Mouse (Mus musculus): ENCODE data around the gene Pcp2. TPM values are rescaled to one million over a fixed set of nuclear protein-coding genes. Genes with fewer than 3 reads are reported as not detected.
A peak's percentile ranks its signal among the peaks of the same experiment; 100 is the strongest.

The Pcp2 gene
- not detected for total RNA-seq (2021)

DNA sequence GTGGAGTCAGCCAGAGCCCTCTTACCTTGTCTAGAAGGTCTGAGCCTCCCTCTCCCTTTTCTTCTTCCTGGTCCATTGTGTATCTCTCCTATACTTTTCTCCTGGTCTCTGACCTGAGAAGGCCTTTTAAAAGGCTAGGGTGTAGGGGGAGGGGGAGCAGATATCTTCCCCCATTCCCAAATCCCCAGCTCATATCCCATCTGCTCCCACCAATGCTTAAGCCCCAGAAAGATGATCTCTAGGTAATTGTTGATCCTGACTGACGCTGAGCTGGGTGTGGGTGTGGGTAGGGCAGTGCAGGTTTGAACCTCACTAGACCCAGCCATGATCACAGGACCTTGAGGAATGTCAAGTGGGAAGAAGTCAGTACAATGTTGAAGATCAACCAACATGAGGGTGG, at the start of gene Pcp2:
Gene Pcp2, minus strand, starts transcription at position 101 of the 400 bp plus-strand sequence.
- intact Hi-C loops (cut with DNase I): loop anchor here (10.0 kb wide), 1 partner anchor 629 kb away; the partner anchor contains the start of genes Ctxn1 and Snapc2
- DNase-seq: no peak

DNA sequence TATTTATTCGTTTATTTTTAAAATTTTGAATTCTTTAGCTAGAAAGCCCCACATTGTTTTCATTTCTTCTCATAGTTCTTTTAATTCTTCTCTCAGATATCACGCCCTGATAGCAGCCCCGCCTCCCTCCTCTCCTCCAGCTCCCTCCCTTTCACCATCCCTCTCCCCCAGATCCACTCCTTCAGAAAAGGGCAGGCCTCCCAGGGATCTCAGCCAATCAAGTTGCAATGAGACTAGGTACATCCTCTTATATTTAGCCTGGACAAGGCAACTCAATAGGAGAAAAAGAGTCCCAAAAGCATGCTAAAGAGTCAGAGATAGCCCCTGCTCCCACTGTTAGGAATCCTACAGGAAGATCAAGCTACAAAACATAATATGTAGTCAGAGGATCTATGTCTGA, 49.3 kb upstream of the Pcp2 start:
- no peak for DNase-seq
- intact Hi-C loops (cut with DNase I): loop anchor here (5.0 to 10.0 kb wide), 2 partner anchors 212 to 320 kb away; partner anchors contain the start of gene A430078G23Rik

DNA sequence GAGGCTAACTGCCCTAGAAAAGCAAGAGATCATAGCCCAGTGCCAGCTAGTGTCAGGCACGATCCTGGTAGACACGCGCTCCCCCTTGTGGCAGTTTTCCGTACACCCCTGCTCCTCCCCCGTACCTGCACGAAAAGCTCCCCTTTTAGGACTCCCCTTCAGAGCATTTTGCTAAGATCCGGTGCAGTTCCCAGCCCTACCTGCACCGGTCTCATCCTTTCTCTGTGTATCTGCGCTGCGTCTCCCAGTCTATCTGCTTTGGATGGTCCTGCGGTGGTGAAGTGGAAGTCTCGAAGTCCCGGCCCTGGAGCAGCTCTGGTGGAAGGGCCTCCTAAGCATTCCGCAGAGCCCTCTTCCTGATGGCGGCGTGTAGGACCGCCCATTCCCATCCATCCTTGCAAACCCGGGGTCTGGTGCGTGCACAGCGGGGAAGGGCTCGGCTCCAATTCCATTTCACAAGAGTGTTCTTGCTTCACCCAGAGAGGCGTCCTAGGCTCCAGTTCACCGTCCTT, 46.7 kb upstream of the Pcp2 start, which contains the start of gene Fcor:
Gene Fcor, minus strand, starts transcription at position 383 of the 512 bp plus-strand sequence.
- DNase-seq: peak; percentile 80 to 86
- intact Hi-C loops (cut with DNase I): loop anchor here (1.0 to 10.0 kb wide), 4 partner anchors 43 to 317 kb away; partner anchors contain the start of gene A430078G23Rik

DNA sequence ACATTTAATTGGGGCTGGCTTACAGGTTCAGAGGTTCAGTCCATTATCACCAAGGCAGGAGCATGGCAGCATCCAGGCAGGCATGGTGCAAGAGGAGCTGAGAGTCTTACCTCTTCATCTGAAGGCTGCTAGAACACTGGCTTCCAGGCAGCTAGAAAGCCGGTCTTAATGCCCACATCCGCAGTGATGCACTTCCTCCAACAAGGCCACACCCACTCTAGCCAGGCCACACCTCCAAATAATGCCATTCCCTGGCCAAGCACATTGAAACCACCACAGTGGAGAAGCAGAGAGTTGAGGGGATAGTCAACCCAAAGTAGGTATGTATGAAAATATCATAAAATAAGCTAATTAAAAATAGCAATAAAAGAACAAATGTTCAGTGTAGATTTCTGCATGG, 45.0 kb upstream of the Pcp2 start:
- DNase-seq: no peak
- intact Hi-C loops (cut with DNase I): loop anchor here (5.0 to 10.0 kb wide), 2 partner anchors 208 to 316 kb away; partner anchors contain the start of gene A430078G23Rik

DNA sequence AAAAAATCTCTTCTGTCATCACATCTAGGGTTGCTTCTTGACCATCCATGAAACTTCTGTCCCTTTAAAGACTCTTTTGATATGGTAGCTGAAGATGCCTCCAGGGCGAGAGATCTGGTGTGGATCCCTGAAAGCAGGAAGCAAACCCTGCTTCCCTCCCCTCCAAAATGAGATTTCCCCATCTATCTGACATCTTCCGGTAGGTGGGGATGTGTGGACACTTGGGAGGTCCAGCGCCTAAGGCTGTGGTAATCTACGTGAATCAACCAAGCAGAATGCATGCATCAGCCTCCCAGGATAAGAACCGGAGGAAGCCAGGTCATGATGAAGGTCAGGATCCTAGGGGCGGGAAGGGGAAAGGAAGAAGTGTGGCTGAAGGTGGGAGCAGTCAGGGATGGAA, 40.2 kb upstream of the Pcp2 start, which contains the start of gene Mcemp1:
Gene Mcemp1, plus strand, starts transcription at position 248 of the 400 bp plus-strand sequence.
- DNase-seq: no peak
- intact Hi-C loops (cut with DNase I): no loop called here

DNA sequence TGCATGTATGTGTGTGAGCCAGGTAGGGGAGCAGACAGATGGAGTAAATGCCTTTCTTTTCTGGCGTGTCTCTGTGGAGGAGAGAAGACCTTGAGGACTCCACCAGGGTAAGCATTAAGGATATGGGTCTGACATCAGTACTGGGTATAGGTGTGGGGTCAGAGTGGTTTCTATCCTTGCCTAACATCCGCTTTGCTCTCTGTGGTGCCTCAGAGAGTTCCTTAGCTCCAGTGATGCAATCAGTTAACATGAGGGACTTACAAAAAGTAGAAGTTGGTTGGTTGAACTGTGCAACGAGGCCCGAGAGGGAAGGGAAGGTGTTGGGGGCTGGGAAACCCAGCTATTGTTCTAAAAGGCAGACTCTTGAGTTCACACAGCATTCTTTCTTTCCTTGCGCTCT, 39.1 kb upstream of the Pcp2 start:
- intact Hi-C loops (cut with DNase I): no loop called here
- no peak for DNase-seq

DNA sequence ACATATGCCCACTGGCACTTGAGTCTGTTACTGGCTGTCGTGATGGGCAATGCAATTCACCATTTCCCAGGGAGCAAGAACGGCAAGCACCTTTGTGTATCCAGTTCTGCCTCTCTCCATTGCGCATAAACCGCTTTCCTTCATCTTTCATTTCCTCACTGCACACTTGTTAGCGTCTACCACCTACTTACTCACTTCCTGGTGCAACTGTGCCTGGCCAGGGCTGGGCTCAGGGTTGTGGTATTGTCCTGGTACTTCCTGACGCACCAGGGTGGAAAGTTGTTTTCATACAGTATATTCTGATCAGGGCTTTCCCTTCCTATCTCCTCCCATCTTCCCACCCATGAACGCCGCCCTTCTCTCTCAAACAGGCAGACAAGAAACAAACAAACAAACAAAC, 35.5 kb upstream of the Pcp2 start:
- intact Hi-C loops (cut with DNase I): no loop called here
- DNase-seq: no peak

DNA sequence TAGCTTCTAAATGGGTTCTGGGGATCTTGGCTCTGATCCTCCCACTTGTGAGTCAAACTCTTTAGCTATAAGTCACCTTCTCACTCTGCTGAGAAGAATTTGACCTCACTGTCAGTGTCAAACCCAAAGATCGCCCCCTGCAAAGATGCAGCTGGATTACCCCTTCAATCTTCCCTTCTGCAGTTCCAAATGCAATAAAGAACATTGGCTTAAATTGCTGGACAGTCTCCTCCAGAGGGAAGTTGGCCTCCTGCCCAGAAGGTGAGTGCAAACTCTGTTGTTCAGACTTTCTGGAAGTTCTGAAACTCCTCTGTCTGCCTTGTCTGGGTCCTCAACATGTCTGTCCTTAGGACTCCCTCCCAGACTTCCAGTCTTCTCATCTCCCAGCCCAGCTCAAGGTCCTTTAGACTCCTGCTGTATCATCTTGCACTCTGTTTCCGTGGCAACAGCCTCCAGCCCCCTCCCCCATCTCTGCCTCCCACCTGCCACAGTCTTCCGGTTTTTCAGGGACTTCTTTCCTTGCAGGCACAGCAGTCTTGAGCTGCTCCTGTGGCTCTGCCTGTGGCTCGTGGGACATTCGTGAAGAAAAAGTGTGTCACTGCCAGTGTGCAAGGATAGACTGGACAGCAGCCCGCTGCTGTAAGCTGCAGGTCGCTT, 31.5 kb upstream of the Pcp2 start:
- intact Hi-C loops (cut with DNase I): no loop called here
- no peak for DNase-seq

DNA sequence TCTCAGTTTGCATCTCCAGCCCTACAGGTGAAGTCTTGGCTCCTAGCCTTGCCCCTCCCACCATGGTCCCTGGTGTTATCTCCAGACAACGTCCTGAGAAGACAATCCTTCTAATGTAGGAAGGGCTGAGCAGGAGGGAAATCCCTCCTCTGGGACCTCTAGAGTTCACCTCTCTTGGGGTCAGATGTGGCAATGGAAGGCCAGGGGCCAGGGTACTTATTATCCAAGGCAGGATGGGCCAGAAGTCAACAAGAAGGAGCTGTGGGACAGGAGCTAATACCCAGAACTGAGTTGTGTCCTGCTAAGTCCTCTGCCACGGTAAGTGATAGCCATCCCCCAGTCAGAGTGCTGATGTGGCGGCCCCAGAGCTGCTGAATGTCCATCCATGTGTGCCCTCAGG, 30.2 kb upstream of the Pcp2 start, which contains the start of gene Retn:
Gene Retn, plus strand, starts transcription at position 245 of the 400 bp plus-strand sequence.
- no peak for DNase-seq

DNA sequence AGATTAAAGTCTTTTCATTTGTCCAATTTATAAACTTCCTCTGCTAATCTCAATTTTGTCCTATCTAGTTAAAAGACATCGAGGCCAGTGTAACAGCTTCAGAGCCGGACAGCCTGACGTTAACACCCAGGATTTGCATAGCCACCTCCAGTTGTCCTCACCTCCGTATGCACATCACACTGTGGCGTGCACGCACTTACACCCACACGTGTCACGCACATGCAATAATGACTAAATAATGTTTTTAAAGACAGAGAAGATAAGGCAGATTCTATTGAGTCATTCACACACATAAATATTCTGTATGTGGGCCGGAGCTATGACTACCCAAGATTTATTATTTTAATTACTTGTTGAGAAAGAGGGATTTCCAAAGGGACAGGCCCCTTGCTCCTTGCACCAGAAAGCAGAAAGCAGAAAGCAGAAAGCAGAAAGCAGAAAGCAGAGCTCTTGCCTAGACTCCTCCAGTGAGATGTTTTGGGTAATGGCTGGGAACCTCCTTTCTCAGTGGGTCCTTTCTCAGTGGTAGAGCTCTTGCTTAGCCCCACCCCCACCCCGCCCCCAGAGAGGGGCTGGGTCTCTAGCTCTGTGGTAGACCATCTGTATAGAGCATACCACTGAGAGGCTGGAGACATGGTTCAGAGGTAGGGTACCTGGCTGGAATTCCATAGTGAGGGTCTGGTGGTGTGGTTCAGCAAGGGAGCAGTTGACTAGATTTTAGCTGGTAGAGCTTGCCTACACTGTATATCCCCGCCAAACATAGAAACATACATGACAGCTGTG, 29.6 kb upstream of the Pcp2 start:
- no peak for DNase-seq
- intact Hi-C loops (cut with DNase I): no loop called here

More for the DNA sequence above, 30.2 kb upstream of the Pcp2 start, which contains the start of gene Retn:
- intact Hi-C loops (cut with DNase I): no loop called here

DNA sequence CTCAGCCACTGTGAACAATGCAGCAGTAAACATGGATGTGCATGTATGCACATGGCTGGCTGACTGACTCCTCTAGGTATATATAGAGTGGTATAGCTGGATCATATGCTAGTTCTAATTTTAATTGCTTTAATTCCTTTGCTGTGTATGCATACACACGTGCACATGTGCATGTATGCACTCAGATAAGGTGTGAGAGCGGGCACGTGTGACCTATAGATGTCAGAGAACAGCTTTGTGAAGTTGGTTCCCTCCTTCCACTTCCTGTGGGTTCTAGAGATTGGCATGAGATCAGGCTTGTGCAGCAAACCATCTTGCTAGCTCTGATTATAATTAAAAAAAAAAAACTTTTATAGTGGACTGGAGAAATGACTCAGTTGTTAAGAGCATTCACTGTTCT, 27.5 kb upstream of the Pcp2 start:
- intact Hi-C loops (cut with DNase I): no loop called here
- no peak for DNase-seq

DNA sequence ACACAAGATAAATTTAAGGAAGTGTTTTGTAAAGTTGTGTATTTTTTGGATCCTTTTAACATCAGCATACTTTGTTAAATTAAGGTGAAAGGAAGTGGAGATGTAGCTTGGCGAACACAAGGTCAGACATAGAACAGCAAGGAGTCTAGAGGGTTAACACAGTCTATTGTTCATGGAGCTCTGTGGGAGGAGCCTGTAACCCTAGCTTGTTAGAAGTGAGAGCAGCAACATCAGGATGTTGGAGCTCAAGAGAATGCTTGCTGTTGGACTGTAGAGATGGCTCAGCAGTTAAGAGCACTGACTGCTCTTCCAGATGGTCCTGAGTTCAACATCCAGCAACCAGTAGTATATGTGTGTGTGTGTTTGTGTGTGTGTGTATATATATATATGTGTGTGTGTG, 23.6 kb upstream of the Pcp2 start:
- intact Hi-C loops (cut with DNase I): no loop called here
- DNase-seq: no peak

DNA sequence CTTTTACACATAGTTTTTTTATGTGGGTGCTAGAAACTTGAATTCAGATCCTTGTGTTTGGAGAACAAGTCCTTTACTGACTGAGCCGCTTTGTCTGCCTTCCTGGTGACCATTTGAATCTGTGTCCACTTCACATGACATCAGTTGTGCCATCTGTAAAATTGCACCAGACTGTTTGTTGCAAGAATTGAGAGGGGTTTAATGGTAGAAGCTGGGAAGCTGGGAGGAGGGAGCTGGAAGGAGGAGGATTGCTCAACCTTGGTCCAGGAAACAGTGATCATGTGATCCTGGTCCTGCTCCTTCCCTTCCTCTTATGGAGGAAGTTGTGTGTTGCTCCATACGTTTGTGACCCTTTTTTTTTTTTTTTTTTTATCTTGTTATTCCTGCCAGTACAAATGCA, 22.9 kb upstream of the Pcp2 start:
- intact Hi-C loops (cut with DNase I): no loop called here
- DNase-seq: no peak

DNA sequence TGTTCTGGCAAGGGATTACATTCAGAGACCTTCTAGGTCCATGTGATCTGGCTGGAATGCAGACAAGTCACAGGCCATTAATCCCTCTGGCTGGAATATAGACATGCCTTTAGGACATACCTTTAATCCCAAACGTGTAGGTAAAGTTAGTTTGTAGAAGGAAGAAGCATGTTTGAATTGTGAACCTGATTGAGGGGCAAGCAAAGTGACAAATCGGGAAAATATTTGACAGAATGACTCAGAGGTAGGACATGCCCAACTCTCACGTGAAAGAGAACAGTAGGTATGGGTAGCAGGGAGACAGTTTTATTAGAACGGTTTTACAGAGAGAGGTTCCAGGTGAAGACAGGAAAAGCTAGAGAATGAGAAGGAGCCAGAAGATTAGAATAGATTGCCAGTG, 22.2 kb upstream of the Pcp2 start:
- DNase-seq: no peak
- intact Hi-C loops (cut with DNase I): no loop called here

DNA sequence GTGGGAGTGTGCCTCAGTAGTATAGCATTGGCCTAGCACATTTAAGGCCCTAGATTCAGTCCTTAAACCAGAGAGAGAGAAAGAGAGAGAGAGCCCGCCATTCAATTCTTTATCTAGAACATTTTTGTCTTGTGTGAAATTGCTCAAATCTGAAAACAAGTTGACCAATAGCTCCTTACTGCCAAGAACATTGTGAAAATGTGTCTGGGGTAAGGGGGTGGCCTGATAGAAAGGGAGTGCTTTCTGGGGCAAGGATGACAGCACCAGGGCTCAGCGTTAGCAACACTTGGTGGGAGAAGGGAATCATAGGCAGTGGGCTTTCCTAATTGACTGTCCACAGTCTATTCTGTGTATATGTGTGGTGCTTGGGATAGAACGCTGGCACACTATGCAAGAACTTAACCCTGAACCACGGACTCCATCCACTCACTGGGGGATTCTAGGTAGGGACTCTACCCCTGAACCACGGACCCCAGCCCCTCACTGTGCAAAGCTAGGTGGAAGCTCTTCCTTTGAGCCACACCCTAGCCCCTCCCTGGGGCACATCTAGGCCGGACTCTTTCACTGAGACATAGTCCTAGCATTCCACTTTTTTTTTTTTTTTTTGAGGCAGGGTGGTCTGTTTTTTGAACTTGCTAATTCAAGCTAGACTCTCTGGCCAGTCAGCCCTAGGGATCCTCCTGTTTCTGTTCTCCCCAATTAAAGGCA, 21.6 kb upstream of the Pcp2 start:
- intact Hi-C loops (cut with DNase I): no loop called here
- DNase-seq: no peak

DNA sequence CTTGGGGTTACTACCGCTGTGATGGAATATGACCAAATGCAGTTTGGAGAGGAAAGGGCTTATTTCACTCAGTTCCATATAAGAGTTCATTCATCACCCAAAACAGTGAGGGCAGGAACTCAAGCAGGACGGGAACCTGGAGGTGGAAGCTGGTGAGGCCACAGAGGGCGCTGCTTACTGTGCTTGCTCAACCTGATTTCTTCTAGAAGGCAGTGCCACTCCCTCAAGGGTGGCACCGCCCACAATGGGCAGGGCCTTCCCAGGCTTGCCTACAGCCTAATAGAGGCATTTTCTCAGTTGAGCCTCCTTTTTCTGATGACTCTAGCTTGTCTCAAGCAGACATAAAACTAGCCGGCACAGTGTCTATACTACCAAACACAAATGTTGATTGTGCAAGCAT, 20.5 kb upstream of the Pcp2 start:
- intact Hi-C loops (cut with DNase I): no loop called here
- DNase-seq: peak; percentile 20 to 32

DNA sequence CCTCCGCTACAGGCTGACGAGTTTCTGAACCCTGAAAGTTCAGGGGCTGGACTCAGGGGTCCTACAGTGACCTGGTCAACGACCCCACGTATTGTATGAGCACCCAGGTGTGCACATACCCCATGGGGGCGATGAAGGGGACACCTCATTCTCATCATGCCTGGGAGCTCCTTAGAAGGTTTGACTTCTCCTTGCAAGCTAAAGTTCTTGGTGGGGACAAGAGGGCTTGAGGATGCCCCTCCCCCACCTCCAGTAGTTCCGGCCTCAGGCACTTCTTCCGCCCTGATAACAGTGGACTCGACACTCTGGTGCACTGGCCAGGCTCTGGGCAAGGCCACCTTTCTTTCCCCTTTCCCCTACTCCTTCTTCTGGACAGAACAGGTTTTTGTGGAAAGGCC, 6.1 kb upstream of the Pcp2 start:
- intact Hi-C loops (cut with DNase I): no loop called here
- DNase-seq: no peak

DNA sequence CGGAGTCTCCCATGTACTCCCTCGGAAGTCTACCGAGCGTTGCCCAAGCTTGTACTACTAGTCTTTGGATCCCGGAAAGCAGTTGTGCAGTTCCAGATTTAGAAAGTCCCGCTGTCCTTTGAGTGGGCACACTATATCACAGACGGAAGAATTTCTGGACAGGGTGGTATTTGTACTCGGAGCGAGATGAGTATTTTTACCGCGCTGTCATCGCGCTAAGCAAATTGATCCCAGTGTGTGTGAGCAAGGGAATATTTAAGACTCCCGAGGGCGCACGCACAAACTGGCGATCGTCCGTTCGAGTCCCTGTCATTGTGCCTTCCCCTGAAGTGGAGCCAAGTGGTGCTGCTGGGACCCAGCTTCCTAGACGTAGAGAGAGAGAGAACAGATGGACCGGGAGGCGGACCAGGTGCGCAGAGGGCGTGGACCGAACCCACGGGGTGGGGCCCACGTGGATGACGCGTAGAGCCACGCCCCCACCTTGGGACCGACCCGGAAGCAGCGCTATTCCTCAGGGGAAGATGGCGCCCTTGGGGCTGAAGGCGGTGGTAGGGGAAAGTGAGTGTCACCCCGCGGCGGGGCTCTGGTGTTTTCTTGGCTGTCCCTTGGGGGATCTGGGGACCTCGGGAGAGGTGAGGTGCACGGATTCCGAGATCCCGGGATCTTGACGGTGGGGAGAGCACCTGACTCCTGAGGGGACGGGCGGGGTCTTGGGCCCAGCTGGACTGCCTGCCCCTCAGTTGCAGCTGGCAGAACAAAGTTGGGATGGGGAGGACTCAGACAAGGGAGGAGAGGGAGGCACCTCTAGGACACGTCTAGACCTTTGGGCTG, 5.5 kb upstream of the Pcp2 start, which contains the start of gene Stxbp2:
Gene Stxbp2, plus strand, starts transcription at position 309 of the 831 bp plus-strand sequence.
- peak; percentile 44 to 60 for DNase-seq
- intact Hi-C loops (cut with DNase I): no loop called here

DNA sequence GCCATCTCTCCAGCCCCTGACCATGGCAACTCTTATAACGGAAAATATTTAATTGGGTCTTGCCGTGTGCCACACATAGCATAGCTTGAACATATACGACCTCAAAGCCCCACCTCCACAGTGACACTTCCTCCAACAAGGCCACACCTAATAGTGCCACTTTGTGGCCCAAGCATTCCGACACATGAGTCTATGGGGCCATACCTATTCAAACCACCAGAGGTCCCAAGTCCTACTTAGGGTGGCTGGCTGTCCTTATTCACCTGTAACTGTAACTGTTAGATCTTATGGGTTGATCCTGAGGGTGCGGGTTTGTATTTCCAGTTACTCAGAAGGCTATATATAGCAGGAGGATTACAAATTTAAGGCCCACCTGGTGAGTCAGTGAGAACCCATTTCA, 2.7 kb upstream of the Pcp2 start:
- intact Hi-C loops (cut with DNase I): loop anchor here (2.0 to 10.0 kb wide), 2 partner anchors 45 to 627 kb away; partner anchors contain the start of genes Ctxn1, Fcor and Snapc2
- DNase-seq: peak; percentile 24 to 36

DNA sequence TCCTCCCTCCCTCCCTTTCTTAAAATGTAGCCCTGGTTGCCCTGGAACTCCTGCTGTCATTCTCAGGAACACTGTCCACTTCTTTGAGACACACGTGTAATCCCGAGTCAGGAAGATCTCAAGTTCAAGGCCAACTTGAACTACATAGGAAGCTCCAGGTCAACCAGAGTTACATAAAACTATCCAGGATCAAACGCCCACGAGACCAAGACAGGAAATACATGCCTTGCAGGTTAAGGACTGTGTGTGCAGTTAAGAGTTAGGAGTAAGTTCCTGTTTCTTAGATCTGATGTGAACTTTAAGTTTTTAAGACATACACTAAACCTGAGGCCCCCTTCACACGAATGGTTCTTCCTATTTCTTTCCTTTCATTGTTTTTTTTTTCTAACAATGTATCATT, 1.6 kb upstream of the Pcp2 start:
- intact Hi-C loops (cut with DNase I): loop anchor here (10.0 kb wide), 1 partner anchor 628 kb away; the partner anchor contains the start of genes Ctxn1 and Snapc2
- DNase-seq: no peak
